Mouse (Mus musculus): ENCODE results near the gene Tuba3b. TPM values are rescaled to one million over a fixed set of nuclear protein-coding genes. Genes with fewer than 3 reads are reported as not detected.

Tuba3b gene
- polyA plus RNA-seq, 1 experiment, result 0.17 TPM

DNA sequence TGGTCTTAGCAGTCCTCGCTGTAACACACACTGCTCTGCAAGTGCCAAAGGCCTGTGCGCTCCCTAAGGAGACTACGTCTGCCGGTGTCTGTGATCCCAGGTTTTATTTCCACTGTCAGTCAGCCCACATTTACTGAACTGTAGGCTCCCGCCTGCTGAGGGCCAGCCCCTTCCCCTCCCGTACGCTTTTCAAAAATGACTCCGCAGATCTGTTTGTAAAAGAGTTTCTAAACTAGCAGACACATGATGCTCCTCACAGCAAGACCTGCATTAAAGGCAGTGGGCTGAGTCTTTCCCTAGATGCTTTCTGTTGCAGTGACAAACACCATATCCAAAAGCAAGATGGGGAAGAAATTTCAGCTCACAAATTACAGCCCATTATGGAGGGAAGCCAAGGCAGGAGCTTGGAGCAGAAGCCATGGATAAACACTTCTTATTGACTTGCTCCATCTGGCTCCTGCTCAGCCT, 23.0 kb upstream of the Tuba3b start:
- DNase-seq, result no peak
- no peak for TF ChIP-seq CTCF (conservative IDR thresholded peaks at IDR 0.05; ENCODE audit: insufficient read depth, insufficient read length, low read depth, low read length)
- no peak for TF ChIP-seq POLR2A (IDR thresholded peaks at IDR 0.05; ENCODE audit: low read depth, low read length)
- WGBS, result 65% methylated on average over 8 of the region's 8 CpGs
- H3K4me3 ChIP-seq (ENCODE audit: insufficient read depth, low read depth, low read length), result no peak overlapping the region
- H3K27me3 ChIP-seq (replicated peaks; ENCODE audit: control insufficient read depth, insufficient read depth, low read length), result no peaks in the 10 kb centered on the region
- H3K27ac ChIP-seq (ENCODE audit: insufficient read depth, low read depth, low read length), result no peak overlapping the region
- H3K4me1 ChIP-seq (ENCODE audit: control insufficient read depth, insufficient read depth, low read length), result no peaks in the 10 kb centered on the region
- no peaks in the 10 kb centered on the region for H3K36me3 ChIP-seq (ENCODE audit: control insufficient read depth, insufficient read depth, low read length)

DNA sequence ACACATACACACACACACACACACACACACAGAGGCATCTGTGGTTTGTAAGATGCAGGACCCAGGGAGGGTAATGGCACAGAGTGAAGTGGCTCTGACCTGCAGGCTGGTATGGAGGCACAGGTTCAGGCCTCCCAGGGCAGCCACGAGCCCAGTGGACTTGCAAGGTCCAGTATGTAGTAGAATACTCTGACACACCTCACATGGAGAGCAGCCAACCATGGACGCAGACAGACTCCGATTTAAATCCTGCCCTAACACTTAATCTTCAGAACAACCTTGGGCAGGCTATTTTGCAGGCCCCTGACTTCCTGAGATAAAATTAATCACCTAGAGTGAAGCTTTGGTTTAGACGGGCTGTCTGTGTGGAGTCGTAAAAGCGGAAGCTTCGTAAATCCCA, 21.6 kb upstream of the Tuba3b start:
- H3K27ac ChIP-seq (ENCODE audit: insufficient read depth, low read depth, low read length), result no peak overlapping the region
- no peaks in the 10 kb centered on the region for H3K4me1 ChIP-seq (ENCODE audit: control insufficient read depth, insufficient read depth, low read length)
- WGBS, result 56% methylated on average over 7 of the region's 7 CpGs
- H3K4me3 ChIP-seq (ENCODE audit: insufficient read depth, low read depth, low read length), result no peak overlapping the region
- no peaks in the 10 kb centered on the region for H3K27me3 ChIP-seq (replicated peaks; ENCODE audit: control insufficient read depth, insufficient read depth, low read length)
- H3K36me3 ChIP-seq (ENCODE audit: control insufficient read depth, insufficient read depth, low read length), result no peaks in the 10 kb centered on the region
- TF ChIP-seq CTCF (conservative IDR thresholded peaks at IDR 0.05; ENCODE audit: insufficient read depth, insufficient read length, low read depth, low read length) (no peak), POLR2A (IDR thresholded peaks at IDR 0.05; ENCODE audit: low read depth, low read length) (no peak)
- DNase-seq, result no peak

DNA sequence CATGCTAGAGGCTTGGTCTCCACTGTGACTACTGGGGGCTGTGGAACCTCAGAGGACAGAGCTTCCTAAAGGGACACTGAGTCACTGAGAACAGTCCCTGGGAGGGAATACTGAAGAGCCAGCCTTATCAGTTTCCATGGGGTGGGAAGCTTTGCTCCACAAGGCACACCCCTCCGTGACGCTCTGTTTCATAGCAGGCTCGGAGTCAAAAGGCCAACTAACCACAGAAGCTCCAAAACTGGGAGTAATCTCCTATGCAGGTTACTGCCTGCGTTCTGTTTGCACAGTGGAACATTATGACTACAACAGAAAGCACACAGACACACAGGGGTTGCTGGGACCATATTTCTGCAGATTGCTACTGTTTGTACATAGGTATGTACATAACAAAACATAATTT, 19.7 kb upstream of the Tuba3b start:
- no peaks in the 10 kb centered on the region for H3K36me3 ChIP-seq (ENCODE audit: control insufficient read depth, insufficient read depth, low read length)
- H3K4me3 ChIP-seq (ENCODE audit: insufficient read depth, low read depth, low read length), result no peak overlapping the region
- no peak overlapping the region for H3K27ac ChIP-seq (ENCODE audit: insufficient read depth, low read depth, low read length)
- DNase-seq, result no peak
- H3K4me1 ChIP-seq (ENCODE audit: control insufficient read depth, insufficient read depth, low read length), result no peaks in the 10 kb centered on the region
- H3K27me3 ChIP-seq (replicated peaks; ENCODE audit: control insufficient read depth, insufficient read depth, low read length), result no peaks in the 10 kb centered on the region
- 85% methylated on average over 4 of the region's 4 CpGs for WGBS
- no peak for TF ChIP-seq POLR2A (IDR thresholded peaks at IDR 0.05; ENCODE audit: low read depth, low read length)
- TF ChIP-seq CTCF (conservative IDR thresholded peaks at IDR 0.05; ENCODE audit: insufficient read depth, insufficient read length, low read depth, low read length), result no peak

DNA sequence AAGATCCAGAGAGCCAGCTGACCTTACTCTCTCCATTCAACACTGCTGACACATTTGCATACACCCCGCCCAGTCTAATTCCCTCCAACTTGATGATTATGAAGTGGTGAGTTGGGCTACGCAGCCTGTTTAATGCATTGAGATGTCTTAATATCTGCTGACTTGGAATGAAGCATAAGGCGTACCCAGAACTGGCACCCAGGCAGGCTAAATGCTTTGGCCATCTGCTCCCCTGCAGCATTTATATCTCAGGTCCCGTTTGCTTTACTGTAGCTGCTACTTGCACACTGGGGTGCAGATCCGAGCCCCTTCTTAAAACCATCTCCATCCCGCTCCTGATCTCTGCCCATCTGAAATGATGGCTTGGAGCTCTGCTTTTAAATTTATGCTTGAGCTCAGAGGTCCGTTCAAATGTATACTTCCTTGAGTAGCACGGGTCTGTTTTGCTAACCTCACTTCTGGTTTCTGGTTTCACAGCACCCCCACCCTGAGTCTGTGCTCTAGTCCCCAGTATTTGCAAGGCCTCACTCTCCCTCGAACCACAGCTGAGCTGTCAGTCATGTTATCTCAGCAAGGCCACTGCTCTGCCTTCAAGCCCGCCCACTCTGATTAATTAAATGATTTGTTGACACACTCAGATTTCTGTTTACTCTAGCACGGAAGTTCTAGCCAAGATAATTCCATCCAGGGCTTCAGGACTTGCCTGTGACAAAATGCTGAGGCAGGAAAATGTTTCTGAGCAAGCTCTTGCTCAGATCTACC, 16.6 kb upstream of the Tuba3b start:
- DNase-seq, result peak; percentile 52
- no peak overlapping the region for H3K27ac ChIP-seq (ENCODE audit: insufficient read depth, low read depth, low read length)
- no peaks in the 10 kb centered on the region for H3K36me3 ChIP-seq (ENCODE audit: control insufficient read depth, insufficient read depth, low read length)
- TF ChIP-seq CTCF (conservative IDR thresholded peaks at IDR 0.05; ENCODE audit: insufficient read depth, insufficient read length, low read depth, low read length) (no peak), POLR2A (IDR thresholded peaks at IDR 0.05; ENCODE audit: low read depth, low read length) (no peak)
- WGBS, result 48% methylated on average over 11 of the region's 11 CpGs
- H3K27me3 ChIP-seq (replicated peaks; ENCODE audit: control insufficient read depth, insufficient read depth, low read length), result no peaks in the 10 kb centered on the region
- H3K4me1 ChIP-seq (ENCODE audit: control insufficient read depth, insufficient read depth, low read length), result no peaks in the 10 kb centered on the region
- no peak overlapping the region for H3K4me3 ChIP-seq (ENCODE audit: insufficient read depth, low read depth, low read length)

DNA sequence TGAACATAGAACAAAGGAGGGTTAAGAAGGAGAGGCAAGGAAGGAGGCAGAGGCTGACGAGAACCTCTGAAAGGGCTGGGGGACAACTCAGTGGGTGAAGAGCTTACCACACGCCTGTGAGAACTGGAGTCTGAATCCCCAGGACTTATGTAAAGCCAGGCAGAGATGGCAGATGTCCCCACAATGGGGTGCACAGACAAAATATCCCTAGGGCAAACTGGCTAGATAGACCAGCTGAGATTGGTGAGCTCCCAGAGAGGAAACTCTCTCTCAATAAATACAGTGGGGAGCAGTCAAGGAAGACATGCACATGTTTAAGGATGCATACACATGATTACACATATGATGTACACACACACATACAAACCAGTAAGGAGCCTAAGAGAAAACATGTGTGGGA, 11.4 kb upstream of the Tuba3b start:
- Histone ChIP-seq H3K27ac (ENCODE audit: insufficient read depth, low read depth, low read length) (no peak overlapping the region), H3K4me3 (ENCODE audit: insufficient read depth, low read depth, low read length) (no peak overlapping the region), H3K4me1 (ENCODE audit: control insufficient read depth, insufficient read depth, low read length) (no peaks in the 10 kb centered on the region), H3K27me3 (replicated peaks; ENCODE audit: control insufficient read depth, insufficient read depth, low read length) (no peaks in the 10 kb centered on the region), H3K36me3 (ENCODE audit: control insufficient read depth, insufficient read depth, low read length) (no peaks in the 10 kb centered on the region)
- no peak for TF ChIP-seq CTCF (conservative IDR thresholded peaks at IDR 0.05; ENCODE audit: insufficient read depth, insufficient read length, low read depth, low read length)
- no peak for TF ChIP-seq POLR2A (IDR thresholded peaks at IDR 0.05; ENCODE audit: low read depth, low read length)
- DNase-seq, result no peak
- WGBS, result 86% methylated on average over 2 of the region's 2 CpGs

DNA sequence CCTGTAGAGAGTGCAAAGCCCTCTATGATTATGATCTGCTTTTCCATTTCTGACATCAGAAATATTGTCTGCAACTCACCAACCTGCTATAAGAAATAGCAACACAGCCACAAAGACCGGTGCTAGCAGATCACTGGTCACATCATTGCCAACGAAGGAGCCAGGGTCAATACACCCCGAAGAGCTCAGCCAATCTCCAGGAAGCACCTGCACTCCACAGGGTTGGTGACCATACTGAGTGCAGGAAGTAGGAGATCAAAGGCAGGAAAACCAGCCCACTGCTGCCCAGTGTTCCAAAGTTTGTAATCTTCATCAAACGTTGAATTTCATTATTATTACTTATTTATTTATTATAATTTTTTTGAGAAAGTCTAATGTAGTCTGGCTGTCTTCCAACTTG, 10.9 kb upstream of the Tuba3b start:
- no peaks in the 10 kb centered on the region for H3K36me3 ChIP-seq (ENCODE audit: control insufficient read depth, insufficient read depth, low read length)
- no peak overlapping the region for H3K27ac ChIP-seq (ENCODE audit: insufficient read depth, low read depth, low read length)
- H3K4me3 ChIP-seq (ENCODE audit: insufficient read depth, low read depth, low read length), result no peak overlapping the region
- no peaks in the 10 kb centered on the region for H3K4me1 ChIP-seq (ENCODE audit: control insufficient read depth, insufficient read depth, low read length)
- 56% methylated on average over 4 of the region's 4 CpGs for WGBS
- no peak for DNase-seq
- TF ChIP-seq CTCF (conservative IDR thresholded peaks at IDR 0.05; ENCODE audit: insufficient read depth, insufficient read length, low read depth, low read length), result no peak
- no peak for TF ChIP-seq POLR2A (IDR thresholded peaks at IDR 0.05; ENCODE audit: low read depth, low read length)
- no peaks in the 10 kb centered on the region for H3K27me3 ChIP-seq (replicated peaks; ENCODE audit: control insufficient read depth, insufficient read depth, low read length)

DNA sequence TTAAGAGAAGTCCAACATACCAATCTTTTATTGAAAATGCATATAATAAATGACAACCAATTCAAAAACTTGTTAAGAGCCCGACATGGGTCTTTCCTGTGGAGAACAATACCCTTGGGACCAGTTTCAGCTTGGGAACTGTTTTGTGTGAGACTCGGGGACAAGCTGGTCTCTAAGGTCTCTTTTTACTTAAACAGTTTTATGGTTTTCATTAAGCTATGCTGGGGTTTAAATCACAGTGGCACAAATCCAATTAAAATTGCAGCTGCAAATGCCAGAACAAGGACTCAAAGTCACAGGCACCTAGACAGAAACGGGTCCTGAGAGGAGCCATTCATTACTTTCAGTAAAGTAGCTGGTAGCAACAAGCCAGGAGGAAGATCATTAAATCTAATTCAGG, 10.4 kb upstream of the Tuba3b start:
- no peak for TF ChIP-seq CTCF (conservative IDR thresholded peaks at IDR 0.05; ENCODE audit: insufficient read depth, insufficient read length, low read depth, low read length)
- TF ChIP-seq POLR2A (IDR thresholded peaks at IDR 0.05; ENCODE audit: low read depth, low read length), result no peak
- H3K27me3 ChIP-seq (replicated peaks; ENCODE audit: control insufficient read depth, insufficient read depth, low read length), result no peaks in the 10 kb centered on the region
- no peak overlapping the region for H3K27ac ChIP-seq (ENCODE audit: insufficient read depth, low read depth, low read length)
- no peak overlapping the region for H3K4me3 ChIP-seq (ENCODE audit: insufficient read depth, low read depth, low read length)
- DNase-seq, result no peak
- 42% methylated on average over 3 of the region's 3 CpGs for WGBS
- no peaks in the 10 kb centered on the region for H3K4me1 ChIP-seq (ENCODE audit: control insufficient read depth, insufficient read depth, low read length)
- no peaks in the 10 kb centered on the region for H3K36me3 ChIP-seq (ENCODE audit: control insufficient read depth, insufficient read depth, low read length)

Measured in kidney, adult 2 months (tissue).